In the genomic region with DNA sequence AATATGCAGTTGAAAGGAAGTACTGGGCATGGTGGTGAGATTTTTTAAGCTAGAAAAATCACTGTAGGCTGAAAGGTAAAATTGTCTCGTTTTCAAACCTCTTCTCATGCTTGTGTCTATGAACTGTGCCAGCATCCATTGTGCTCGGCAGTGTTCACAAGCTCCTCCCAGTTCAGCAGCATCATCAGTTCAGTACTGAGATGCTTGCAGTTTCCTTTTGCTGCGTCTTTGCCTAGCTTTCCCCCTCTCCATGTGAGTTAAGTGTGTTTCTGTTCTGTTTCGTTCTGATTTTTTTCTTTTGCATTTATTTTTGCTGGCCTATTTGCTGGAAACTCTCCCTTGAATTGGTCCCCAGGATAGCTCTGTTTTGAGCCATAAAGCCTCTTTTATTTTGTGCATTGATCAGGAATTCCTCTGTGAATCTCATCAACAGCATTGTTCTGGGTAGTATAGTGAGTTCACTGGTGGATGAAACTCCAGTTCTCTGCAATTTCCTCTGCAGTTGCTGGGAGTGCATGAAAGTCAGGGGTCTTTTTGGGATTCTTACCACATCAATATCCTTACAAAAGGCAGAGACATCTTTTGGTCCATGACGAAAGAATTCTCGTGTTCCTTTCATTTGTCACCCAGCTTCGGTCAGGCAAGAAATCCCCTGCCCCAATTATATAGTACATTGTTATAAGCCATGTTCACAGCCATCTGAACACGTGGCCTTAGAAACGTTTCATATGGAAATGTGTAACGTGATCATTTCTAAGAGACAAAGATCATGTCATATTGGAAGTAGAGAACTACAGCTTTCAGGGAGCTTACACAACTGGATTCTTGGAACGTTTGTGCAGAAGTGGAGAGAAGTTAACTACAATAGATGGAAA, we compare ENCODE assay signal across 17 mouse cellular contexts.
A peak's percentile ranks its signal among the peaks of the same experiment; 100 is the strongest.
DNase-seq lines count a peak whose midpoint lies in the region; ATAC-seq and TF ChIP-seq lines count a peak whose summit lies in the region.
"Had no signal": no experiment of that assay in that cellular context is flagged by ENCODE, and none has a peak within 500 bp of the region (broad histone marks: within the 10 kb centered on the region; RNA-seq: fewer than 3 reads in every experiment).

No protein-coding gene starts in this region.

- no peak overlapping the region for H3K9ac ChIP-seq in forebrain, embryonic 13.5 days
- no peak overlapping the region for H3K9ac ChIP-seq in hindbrain, embryonic 15.5 days
- no peak overlapping the region for H3K9ac ChIP-seq in midbrain, postnatal 0 days (replicated peaks; ENCODE audit: low read length, poor library complexity, severe bottlenecking)
- H3K9ac ChIP-seq: liver, embryonic 13.5 days had no signal

- H3K4me1 ChIP-seq in forebrain, embryonic 13.5 days = peaks cover 8% of the 10 kb centered on the region
- no peaks in the 10 kb centered on the region for H3K4me1 ChIP-seq in hindbrain, embryonic 15.5 days (replicated peaks)
- no peaks in the 10 kb centered on the region for H3K4me1 ChIP-seq in midbrain, postnatal 0 days (ENCODE audit: insufficient read depth, low read length)
- H3K4me1 ChIP-seq: limb, embryonic 10.5 days; liver, embryonic 13.5 days had no signal

- no peak for TF ChIP-seq POLR2A in brain, embryonic 14.5 days (IDR thresholded peaks at IDR 0.05; ENCODE audit: borderline replicate concordance, extremely low read depth, insufficient read depth, insufficient read length, poor library complexity, severe bottlenecking)

- ATAC-seq in forebrain, embryonic 13.5 days = peak; percentile 95
- no peak; the same call in 1 of the 2 replicates for ATAC-seq in hindbrain, embryonic 15.5 days (ENCODE audit: low FRiP score, low read depth)
- no peak for ATAC-seq in midbrain, postnatal 0 days (ENCODE audit: low FRiP score)
- ATAC-seq: Patski had no signal

- no peaks in the 10 kb centered on the region for H3K36me3 ChIP-seq in forebrain, embryonic 13.5 days (ENCODE audit: poor library complexity, severe bottlenecking)
- H3K36me3 ChIP-seq in hindbrain, embryonic 15.5 days = no peaks in the 10 kb centered on the region
- no peaks in the 10 kb centered on the region for H3K36me3 ChIP-seq in midbrain, postnatal 0 days (ENCODE audit: insufficient read depth, low read length)
- H3K36me3 ChIP-seq: limb, embryonic 10.5 days; liver, embryonic 13.5 days had no signal

- DNase-seq in brain, embryonic 14.5 days (ENCODE audit: low read depth) = peak; percentile 83
- peak; percentile 57 for DNase-seq in midbrain, postnatal 0 days (ENCODE audit: low spot score)
- DNase-seq in kidney, postnatal 4 days = no peak
- no peak for DNase-seq in gastrocnemius, postnatal 14 days
- no peak for DNase-seq in spleen, postnatal 4 days (ENCODE audit: low spot score in 2 of 2)
- DNase-seq: cerebellum, postnatal 25 days; heart, adult 2 months; heart, postnatal 10 days; kidney, adult 11 months; kidney, postnatal 36 days; liver, embryonic 13.5 days; lung, postnatal 36 days; thymus, postnatal 4 days had no signal

- H3K4me2 ChIP-seq in forebrain, embryonic 13.5 days = peak overlapping the region; percentile 38
- H3K4me2 ChIP-seq in hindbrain, embryonic 15.5 days = peak overlapping the region; percentile 35
- H3K4me2 ChIP-seq in midbrain, postnatal 0 days (ENCODE audit: low read depth, low read length, poor library complexity, severe bottlenecking) = peak overlapping the region; percentile 20; the same call in 1 of the 2 replicates
- H3K4me2 ChIP-seq: liver, embryonic 13.5 days had no signal

- H3K4me3 ChIP-seq in forebrain, embryonic 13.5 days = no peak overlapping the region
- no peak overlapping the region for H3K4me3 ChIP-seq in hindbrain, embryonic 15.5 days
- no peak overlapping the region for H3K4me3 ChIP-seq in midbrain, postnatal 0 days (ENCODE audit: low read depth, low read length)
- H3K4me3 ChIP-seq: heart, adult 2 months; limb, embryonic 10.5 days; liver, embryonic 13.5 days had no signal

- TF ChIP-seq CTCF in brain, embryonic 14.5 days (IDR thresholded peaks at IDR 0.05; ENCODE audit: borderline replicate concordance, extremely low read depth, insufficient read depth, insufficient read length) = no peak
- no peak for TF ChIP-seq CTCF in midbrain, postnatal 0 days (IDR thresholded peaks at IDR 0.05)

- WGBS in forebrain, embryonic 13.5 days = 14% methylated on average over 11 of the region's 11 CpGs
- WGBS in hindbrain, embryonic 15.5 days = 25% methylated on average over 11 of the region's 11 CpGs
- WGBS in midbrain, postnatal 0 days = 30% methylated on average over 11 of the region's 11 CpGs

- H3K27me3 ChIP-seq in forebrain, embryonic 13.5 days = no peaks in the 10 kb centered on the region
- H3K27me3 ChIP-seq in hindbrain, embryonic 15.5 days = no peaks in the 10 kb centered on the region
- H3K27me3 ChIP-seq in midbrain, postnatal 0 days (ENCODE audit: insufficient read depth, low read length) = no peaks in the 10 kb centered on the region
- H3K27me3 ChIP-seq: liver, embryonic 13.5 days had no signal

- H3K27ac ChIP-seq in forebrain, embryonic 13.5 days = 0 out of 2 replicates have a peak overlapping the region, but pooled peaks have one; percentile 16
- H3K27ac ChIP-seq in hindbrain, embryonic 15.5 days (replicated peaks) = 0 out of 2 replicates have a peak overlapping the region, but pooled peaks have one; percentile 13
- H3K27ac ChIP-seq in midbrain, postnatal 0 days (ENCODE audit: low read depth, low read length) = no peak overlapping the region
- H3K27ac ChIP-seq: heart, adult 2 months; limb, embryonic 10.5 days; liver, embryonic 13.5 days had no signal

- H3K9me3 ChIP-seq in forebrain, embryonic 13.5 days (replicated peaks) = no peaks in the 10 kb centered on the region
- no peaks in the 10 kb centered on the region for H3K9me3 ChIP-seq in hindbrain, embryonic 15.5 days
- no peaks in the 10 kb centered on the region for H3K9me3 ChIP-seq in midbrain, postnatal 0 days (ENCODE audit: low read length)
- H3K9me3 ChIP-seq: limb, embryonic 10.5 days; liver, embryonic 13.5 days had no signal

- intact Hi-C loops in gastrocnemius, postnatal 14 days (cut with DNase I; ENCODE audit: low total_unique reads) = no loop called here

Comparison
In these comparisons a context has a peak if more than half of its experiments do, and no peak if none do; other contexts are left out.
1. DNase-seq: peak in brain, embryonic 14.5 days (single experiment) and midbrain, postnatal 0 days (single experiment); none in kidney, postnatal 4 days (0 of 2), gastrocnemius, postnatal 14 days (single experiment) and spleen, postnatal 4 days (0 of 2).
2. Peak in every context shown above with its lines, with median percentiles within 50 percentile points of each other: H3K4me2 ChIP-seq.